Mouse (Mus musculus) G1E-ER4 (cell line): ENCODE data around the gene Sidt2. TPM values are rescaled to one million over a fixed set of nuclear protein-coding genes. Genes with fewer than 3 reads are reported as not detected.

Experiments used
- GATA1 ChIP-seq: IDR thresholded peaks from one replicate; pipeline ENCODE4 v1.8.0; 2012; ENCODE audit warnings: low read length, inconsistent platforms
- polyA plus RNA-seq: library from polyadenylated mRNA; stranded (reverse); fragments of >175 nt; gene quantifications from 2 replicates; pipeline ENCODE4 v1.2.3, GENCODE M21; 2012

Sidt2 gene
- polyA plus RNA-seq, 1 experiment = 23.1 TPM

DNA sequence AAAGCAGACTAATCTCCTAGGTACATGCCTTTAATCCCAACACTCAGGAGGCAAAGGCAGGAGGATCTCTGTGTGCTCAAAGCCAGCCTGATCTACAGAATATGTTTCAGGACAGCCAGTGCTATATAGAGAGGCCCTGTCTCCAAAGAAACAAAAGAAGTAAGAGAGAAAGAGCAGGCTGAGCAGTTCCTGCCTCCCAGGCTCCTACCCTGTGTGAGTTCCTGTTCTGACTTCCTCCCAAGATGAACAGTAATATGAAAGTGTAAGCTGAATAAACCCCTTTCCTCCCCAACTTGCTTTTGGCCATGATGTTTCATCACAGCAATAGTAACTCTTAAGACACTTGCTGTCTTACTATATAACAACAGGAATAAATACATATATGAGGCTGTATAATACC, 61.4 kb downstream of the Sidt2 start:
- TF ChIP-seq GATA1 = no peak

Other genes starting within 250 kb of the Sidt2 start
- 73.3 and 85.0 TPM in 2 replicates for gene Cep164, start 126.6 kb downstream of the Sidt2 start, polyA plus RNA-seq
- gene Bace1, start 116.7 kb downstream of the Sidt2 start, polyA plus RNA-seq = not detected in 2 replicates
- 5.1 TPM in 2 replicates for gene Pcsk7, start 48.8 kb downstream of the Sidt2 start, polyA plus RNA-seq
- gene Rnf214, start 48.3 kb downstream of the Sidt2 start, polyA plus RNA-seq = 11.7 and 14.3 TPM in 2 replicates
- 0.03 and 0.06 TPM in 2 replicates for gene Tagln, start 19.2 kb downstream of the Sidt2 start, polyA plus RNA-seq
- gene Pafah1b2, start 57.4 kb upstream of the Sidt2 start, polyA plus RNA-seq = 154 and 210 TPM in 2 replicates
- gene Sik3, start 57.6 kb upstream of the Sidt2 start, polyA plus RNA-seq = 41.0 and 45.4 TPM in 2 replicates